Mouse (Mus musculus): ENCODE results near the gene Xxylt1. TPM values are rescaled to one million over a fixed set of nuclear protein-coding genes. Genes with fewer than 3 reads are reported as not detected.

The Xxylt1 gene
- total RNA-seq, 1 experiment: 22.6 TPM

DNA sequence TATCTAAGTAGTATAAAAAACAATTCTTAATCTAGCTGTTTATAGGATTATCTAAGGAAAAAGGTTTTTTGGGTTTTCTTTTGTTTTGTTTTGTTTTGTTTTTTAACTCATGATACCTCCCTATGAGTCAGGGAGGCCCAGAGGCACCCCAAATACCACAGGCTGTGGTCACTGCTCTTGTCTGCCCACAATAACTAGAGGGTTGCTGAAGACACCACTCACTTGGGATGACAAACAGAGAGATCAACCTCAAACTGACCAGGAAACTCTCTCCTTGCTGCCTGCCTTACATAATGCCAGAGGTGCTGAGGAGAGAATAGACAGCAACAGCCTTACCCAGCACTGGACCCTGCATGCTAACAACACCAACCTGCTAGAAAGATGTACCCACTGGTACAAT is 32.4 kb upstream of the Xxylt1 start:
- peaks cover 0 to 2% of the 10 kb centered on the region in 2 experiments; a peak in 1 of 4 replicates for H3K4me1 ChIP-seq (ENCODE audit: control insufficient read depth in 2 of 2, insufficient read depth in 2 of 2, low read length in 2 of 2, poor library complexity in 1 of 2)
- H3K36me3 ChIP-seq (ENCODE audit: control insufficient read depth, insufficient read depth, low read length, poor library complexity, severe bottlenecking): peaks cover 4% of the 10 kb centered on the region
- H3K9me3 ChIP-seq (ENCODE audit: control insufficient read depth, insufficient read depth, low read depth, low read length): no peaks in the 10 kb centered on the region
- no peak overlapping the region for H3K9ac ChIP-seq (ENCODE audit: insufficient read depth, low read depth, low read length, poor library complexity, severe bottlenecking)
- no peak for DNase-seq (ENCODE audit: low read depth, low spot score)
- in situ Hi-C loops (cut with MboI; ENCODE audit: low sequenced_read_pairs in 2 of 2, unreplicated experiment in 2 of 2): no loop called here
- H3K27ac ChIP-seq (ENCODE audit: insufficient read depth, low read depth, low read length, poor library complexity, severe bottlenecking): no peak overlapping the region
- TF ChIP-seq CHD2 (IDR thresholded peaks at IDR 0.05; ENCODE audit: low read depth, low read length) (no peak), ZC3H11A (IDR thresholded peaks at IDR 0.05; ENCODE audit: borderline replicate concordance, low read depth, low read length) (no peak), ZNF384 (IDR thresholded peaks at IDR 0.05; ENCODE audit: low read depth, low read length) (no peak), HCFC1 (IDR thresholded peaks at IDR 0.05; ENCODE audit: borderline replicate concordance, insufficient read depth, low read length) (no peak), MAFK (IDR thresholded peaks at IDR 0.05; ENCODE audit: insufficient read depth, low read depth, low read length) (no peak)
- no peak overlapping the region for H3K4me3 ChIP-seq (ENCODE audit: insufficient read depth in 1 of 2, low read depth in 1 of 2, low read length in 2 of 2, poor library complexity in 1 of 2, severe bottlenecking in 1 of 2)

DNA sequence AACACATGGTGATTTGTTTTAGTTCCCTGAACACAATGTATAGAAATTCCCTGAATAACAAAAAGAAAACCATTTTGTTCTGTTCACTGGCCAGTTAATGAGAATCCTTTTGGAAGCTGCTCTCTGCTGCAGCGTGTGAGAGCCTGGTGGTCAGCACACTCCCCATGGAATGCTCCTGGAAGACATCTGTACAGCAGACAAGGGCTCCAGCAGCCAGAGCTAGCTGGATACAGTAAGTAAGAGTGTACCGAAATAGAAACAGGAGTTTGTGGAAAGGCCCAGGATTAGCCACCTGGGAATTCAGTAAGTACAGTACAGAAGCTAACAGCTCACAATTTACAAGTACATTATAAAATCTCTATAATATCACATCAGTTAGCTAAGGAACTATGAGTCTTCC is 20.1 kb upstream of the Xxylt1 start:
- Histone ChIP-seq H3K4me1 (ENCODE audit: control insufficient read depth in 2 of 2, insufficient read depth in 2 of 2, low read length in 2 of 2, poor library complexity in 1 of 2) (no peaks in the 10 kb centered on the region), H3K4me3 (ENCODE audit: insufficient read depth in 1 of 2, low read depth in 1 of 2, low read length in 2 of 2, poor library complexity in 1 of 2, severe bottlenecking in 1 of 2) (no peak overlapping the region), H3K36me3 (ENCODE audit: control insufficient read depth, insufficient read depth, low read length, poor library complexity, severe bottlenecking) (peaks cover 10% of the 10 kb centered on the region; the same call in 1 of the 2 replicates), H3K9me3 (ENCODE audit: control insufficient read depth, insufficient read depth, low read depth, low read length) (no peaks in the 10 kb centered on the region), H3K27ac (ENCODE audit: insufficient read depth, low read depth, low read length, poor library complexity, severe bottlenecking) (no peak overlapping the region), H3K9ac (ENCODE audit: insufficient read depth, low read depth, low read length, poor library complexity, severe bottlenecking) (no peak overlapping the region)
- in situ Hi-C loops (cut with MboI; ENCODE audit: low sequenced_read_pairs in 2 of 2, unreplicated experiment in 2 of 2): no loop called here
- DNase-seq (ENCODE audit: low read depth, low spot score): no peak
- TF ChIP-seq MAFK (IDR thresholded peaks at IDR 0.05; ENCODE audit: insufficient read depth, low read depth, low read length): no peak
- TF ChIP-seq ZC3H11A (IDR thresholded peaks at IDR 0.05; ENCODE audit: borderline replicate concordance, low read depth, low read length): no peak

DNA sequence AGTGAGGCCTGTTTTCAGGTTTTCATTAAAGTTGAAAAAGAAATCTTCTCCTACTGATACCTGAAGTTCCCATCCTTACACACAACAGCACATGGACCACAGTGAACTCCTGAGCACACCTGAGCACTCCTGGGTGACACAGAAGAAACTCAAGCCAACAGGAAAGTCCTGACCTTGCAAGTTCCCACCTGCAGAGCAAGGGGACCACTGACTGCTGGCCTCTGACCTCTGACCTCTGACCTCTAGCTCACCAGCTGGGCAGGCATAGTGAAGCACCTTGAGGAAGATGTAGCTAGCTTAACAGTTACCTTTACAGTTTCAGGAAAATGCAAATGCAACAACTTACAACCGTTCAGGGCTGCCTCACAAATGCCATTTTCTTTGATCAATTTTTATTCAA is 18.7 kb upstream of the Xxylt1 start:
- H3K4me3 ChIP-seq (ENCODE audit: insufficient read depth in 1 of 2, low read depth in 1 of 2, low read length in 2 of 2, poor library complexity in 1 of 2, severe bottlenecking in 1 of 2): no peak overlapping the region
- H3K9ac ChIP-seq (ENCODE audit: insufficient read depth, low read depth, low read length, poor library complexity, severe bottlenecking): no peak overlapping the region
- no peak for TF ChIP-seq HCFC1 (IDR thresholded peaks at IDR 0.05; ENCODE audit: borderline replicate concordance, insufficient read depth, low read length)
- no peak for TF ChIP-seq ZC3H11A (IDR thresholded peaks at IDR 0.05; ENCODE audit: borderline replicate concordance, low read depth, low read length)
- TF ChIP-seq CHD2 (IDR thresholded peaks at IDR 0.05; ENCODE audit: low read depth, low read length): no peak
- TF ChIP-seq ZNF384 (IDR thresholded peaks at IDR 0.05; ENCODE audit: low read depth, low read length): no peak
- no peak for TF ChIP-seq MAFK (IDR thresholded peaks at IDR 0.05; ENCODE audit: insufficient read depth, low read depth, low read length)
- in situ Hi-C loops (cut with MboI; ENCODE audit: low sequenced_read_pairs in 2 of 2, unreplicated experiment in 2 of 2): no loop called here
- no peak for DNase-seq (ENCODE audit: low read depth, low spot score)
- peaks cover 13% of the 10 kb centered on the region; the same call in 1 of the 2 replicates for H3K36me3 ChIP-seq (ENCODE audit: control insufficient read depth, insufficient read depth, low read length, poor library complexity, severe bottlenecking)
- no peaks in the 10 kb centered on the region for H3K4me1 ChIP-seq (ENCODE audit: control insufficient read depth in 2 of 2, insufficient read depth in 2 of 2, low read length in 2 of 2, poor library complexity in 1 of 2)
- H3K9me3 ChIP-seq (ENCODE audit: control insufficient read depth, insufficient read depth, low read depth, low read length): no peaks in the 10 kb centered on the region
- no peak overlapping the region for H3K27ac ChIP-seq (ENCODE audit: insufficient read depth, low read depth, low read length, poor library complexity, severe bottlenecking)

DNA sequence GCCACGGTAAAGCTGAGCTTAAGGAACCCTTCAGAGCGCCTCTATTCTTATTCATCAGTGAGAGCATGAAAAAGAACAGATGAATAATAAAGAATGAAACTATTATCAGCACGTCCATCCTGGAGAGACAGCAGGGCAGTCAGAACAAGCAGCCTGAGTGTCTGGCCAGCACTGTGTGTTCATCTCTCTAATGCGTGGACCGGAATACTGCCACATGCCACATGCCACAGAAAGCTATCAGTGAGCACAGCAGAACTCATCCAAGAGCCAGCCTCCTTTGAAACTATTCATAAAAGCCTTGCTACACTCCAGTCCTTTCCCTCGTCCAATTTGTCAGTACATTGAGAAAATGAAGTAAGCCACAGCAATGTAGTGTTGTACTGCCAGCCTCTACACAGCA is 12.8 kb upstream of the Xxylt1 start:
- no peak for DNase-seq (ENCODE audit: low read depth, low spot score)
- H3K4me3 ChIP-seq (ENCODE audit: insufficient read depth in 1 of 2, low read depth in 1 of 2, low read length in 2 of 2, poor library complexity in 1 of 2, severe bottlenecking in 1 of 2): no peak overlapping the region
- H3K9ac ChIP-seq (ENCODE audit: insufficient read depth, low read depth, low read length, poor library complexity, severe bottlenecking): no peak overlapping the region
- peaks cover 3% of the 10 kb centered on the region; the same call in 1 of the 2 replicates for H3K36me3 ChIP-seq (ENCODE audit: control insufficient read depth, insufficient read depth, low read length, poor library complexity, severe bottlenecking)
- in situ Hi-C loops (cut with MboI; ENCODE audit: low sequenced_read_pairs in 2 of 2, unreplicated experiment in 2 of 2): no loop called here
- no peaks in the 10 kb centered on the region for H3K4me1 ChIP-seq (ENCODE audit: control insufficient read depth in 2 of 2, insufficient read depth in 2 of 2, low read length in 2 of 2, poor library complexity in 1 of 2)
- TF ChIP-seq ZC3H11A (IDR thresholded peaks at IDR 0.05; ENCODE audit: borderline replicate concordance, low read depth, low read length): no peak
- no peak overlapping the region for H3K27ac ChIP-seq (ENCODE audit: insufficient read depth, low read depth, low read length, poor library complexity, severe bottlenecking)
- H3K9me3 ChIP-seq (ENCODE audit: control insufficient read depth, insufficient read depth, low read depth, low read length): no peaks in the 10 kb centered on the region

DNA sequence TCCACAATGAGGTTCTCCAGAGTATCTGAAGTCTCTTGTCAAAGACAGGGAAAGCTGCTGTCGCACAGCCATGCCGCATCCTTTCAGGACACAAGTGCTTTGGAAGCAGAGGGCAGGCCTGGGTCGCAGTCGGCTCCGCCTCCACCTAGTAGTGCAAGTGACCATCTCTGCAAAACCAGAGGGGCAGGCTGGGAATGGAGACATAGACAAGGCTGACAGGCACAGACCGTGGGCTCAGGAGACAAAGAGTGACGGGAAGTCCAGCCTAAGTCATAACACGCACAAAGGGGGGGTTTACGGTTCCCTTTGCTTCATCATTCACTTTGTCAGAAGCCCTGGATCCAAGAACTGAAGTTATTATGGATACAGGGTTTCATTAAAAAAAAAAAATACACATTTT is 12.0 kb upstream of the Xxylt1 start:
- H3K9me3 ChIP-seq (ENCODE audit: control insufficient read depth, insufficient read depth, low read depth, low read length): no peaks in the 10 kb centered on the region
- peaks cover 3% of the 10 kb centered on the region; the same call in 1 of the 2 replicates for H3K36me3 ChIP-seq (ENCODE audit: control insufficient read depth, insufficient read depth, low read length, poor library complexity, severe bottlenecking)
- no peak overlapping the region for H3K27ac ChIP-seq (ENCODE audit: insufficient read depth, low read depth, low read length, poor library complexity, severe bottlenecking)
- H3K4me1 ChIP-seq (ENCODE audit: control insufficient read depth in 2 of 2, insufficient read depth in 2 of 2, low read length in 2 of 2, poor library complexity in 1 of 2): no peaks in the 10 kb centered on the region
- in situ Hi-C loops (cut with MboI; ENCODE audit: low sequenced_read_pairs in 2 of 2, unreplicated experiment in 2 of 2): no loop called here
- no peak for TF ChIP-seq CHD2 (IDR thresholded peaks at IDR 0.05; ENCODE audit: low read depth, low read length)
- no peak for TF ChIP-seq MAFK (IDR thresholded peaks at IDR 0.05; ENCODE audit: insufficient read depth, low read depth, low read length)
- no peak overlapping the region for H3K4me3 ChIP-seq (ENCODE audit: insufficient read depth in 1 of 2, low read depth in 1 of 2, low read length in 2 of 2, poor library complexity in 1 of 2, severe bottlenecking in 1 of 2)
- no peak for DNase-seq (ENCODE audit: low read depth, low spot score)
- no peak overlapping the region for H3K9ac ChIP-seq (ENCODE audit: insufficient read depth, low read depth, low read length, poor library complexity, severe bottlenecking)
